Mouse (Mus musculus): Measurements from ENCODE around the gene Pnpla2. TPM values are rescaled to one million over a fixed set of nuclear protein-coding genes. Genes with fewer than 3 reads are reported as not detected.

Pnpla2 gene
- polyA plus RNA-seq, 1 experiment from 2014 or later: 19.2 TPM

GRCm38 (mm10) chr7:141502556-141502905 is 47.5 kb downstream of the Pnpla2 start:
- WGBS: 94% methylated on average over 5 of the region's 5 CpGs
- H3K36me3 ChIP-seq: peaks cover 39% of the 10 kb centered on the region

DNA sequence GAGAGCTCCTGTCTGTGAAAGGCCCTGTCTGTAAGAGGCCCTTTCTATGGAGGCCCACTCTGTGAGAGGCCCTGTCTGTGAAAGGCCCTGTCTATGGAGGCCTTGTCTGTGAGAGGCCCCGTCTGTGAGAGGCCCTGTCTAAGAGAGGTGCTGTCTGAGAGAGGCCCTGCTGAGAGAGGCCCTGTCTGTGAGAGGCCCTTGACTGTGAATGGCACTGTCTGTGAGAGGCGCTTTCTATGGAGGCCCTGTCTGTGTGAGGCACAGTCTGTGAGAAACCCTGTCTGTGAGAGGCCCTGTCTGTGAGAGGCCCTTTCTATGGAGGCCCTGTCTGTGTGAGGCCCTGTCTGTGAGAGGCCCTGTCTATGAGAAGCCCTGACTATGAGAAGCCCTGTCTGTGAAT is 51.3 kb downstream of the Pnpla2 start:
- Histone ChIP-seq H3K9ac (replicated peaks) (0 out of 2 replicates have a peak overlapping the region, but pooled peaks have one; percentile 3), H3K27ac (no peak overlapping the region), H3K9me3 (no peaks in the 10 kb centered on the region), H3K36me3 (peaks cover 34% of the 10 kb centered on the region), H3K4me2 (replicated peaks) (no peak overlapping the region), H3K4me3 (replicated peaks) (no peak overlapping the region), H3K4me1 (replicated peaks) (no peaks in the 10 kb centered on the region), H3K27me3 (no peaks in the 10 kb centered on the region)
- ATAC-seq: no peak
- 62% methylated on average over 2 of the region's 2 CpGs for WGBS

More at GRCm38 (mm10) chr7:141502556-141502905, 47.5 kb downstream of the Pnpla2 start:
- Histone ChIP-seq H3K9ac (replicated peaks) (no peak overlapping the region), H3K4me3 (replicated peaks) (no peak overlapping the region), H3K9me3 (no peaks in the 10 kb centered on the region), H3K4me1 (replicated peaks) (no peaks in the 10 kb centered on the region), H3K27ac (no peak overlapping the region), H3K4me2 (replicated peaks) (no peak overlapping the region), H3K27me3 (no peaks in the 10 kb centered on the region)
- no peak for ATAC-seq

GRCm38 (mm10) chr7:141508160-141508559 is 53.2 kb downstream of the Pnpla2 start:
- Histone ChIP-seq H3K4me1 (replicated peaks) (no peaks in the 10 kb centered on the region), H3K9me3 (no peaks in the 10 kb centered on the region), H3K36me3 (peaks cover 39% of the 10 kb centered on the region), H3K27me3 (no peaks in the 10 kb centered on the region), H3K27ac (0 out of 2 replicates have a peak overlapping the region, but pooled peaks have one; percentile 25), H3K4me2 (replicated peaks) (no peak overlapping the region), H3K4me3 (replicated peaks) (no peak overlapping the region), H3K9ac (replicated peaks) (no peak overlapping the region)
- no peak for ATAC-seq

DNA sequence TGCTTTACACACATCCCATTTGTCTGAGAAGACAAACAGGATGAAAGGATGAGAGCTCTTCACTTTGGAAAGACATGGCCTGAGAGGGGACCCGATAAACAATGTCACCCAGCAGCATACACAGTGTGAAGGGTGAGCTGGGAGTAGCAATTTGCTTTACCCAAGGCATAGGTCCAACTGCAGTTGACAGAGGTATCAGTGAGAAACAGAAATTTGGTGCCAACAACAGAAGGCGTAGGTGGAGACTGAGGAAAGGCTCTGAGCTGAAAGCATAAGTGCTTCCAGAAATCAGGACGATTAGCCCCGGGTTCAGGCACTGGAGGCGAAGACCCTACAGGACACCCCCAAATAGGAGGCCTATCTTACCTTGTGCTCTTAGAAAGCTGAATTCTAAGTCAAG is 55.2 kb downstream of the Pnpla2 start:
- H3K4me2 ChIP-seq (replicated peaks): no peak overlapping the region
- H3K36me3 ChIP-seq: peaks cover 48% of the 10 kb centered on the region
- no peak for ATAC-seq
- no peaks in the 10 kb centered on the region for H3K4me1 ChIP-seq (replicated peaks)
- H3K27ac ChIP-seq: no peak overlapping the region
- H3K27me3 ChIP-seq: no peaks in the 10 kb centered on the region
- no peaks in the 10 kb centered on the region for H3K9me3 ChIP-seq
- H3K4me3 ChIP-seq (replicated peaks): no peak overlapping the region
- 97% methylated on average over 5 of the region's 5 CpGs for WGBS
- no peak overlapping the region for H3K9ac ChIP-seq (replicated peaks)

Other genes starting within 250 kb of the Pnpla2 start
- 1.8 and 2.1 TPM in 2 replicates for gene Lmntd2, start 241.1 kb upstream of the Pnpla2 start, polyA plus RNA-seq (2015; fragmentation: Nextera tagmentation; extraction: Ambion mirVana)
- 30.9 and 34.2 TPM in 2 replicates for gene Rassf7, start 239.3 kb upstream of the Pnpla2 start, polyA plus RNA-seq (2015; fragmentation: Nextera tagmentation; extraction: Ambion mirVana)
- 86.9 and 95.0 TPM in 2 replicates for gene Phrf1, start 226.4 kb upstream of the Pnpla2 start, polyA plus RNA-seq (2015; fragmentation: Nextera tagmentation; extraction: Ambion mirVana)
- 0.98 and 1.4 TPM in 2 replicates for gene Irf7, start 188.7 kb upstream of the Pnpla2 start, polyA plus RNA-seq (2015; fragmentation: Nextera tagmentation; extraction: Ambion mirVana)
- gene Cdhr5, start 178.4 kb upstream of the Pnpla2 start, polyA plus RNA-seq (2015; fragmentation: Nextera tagmentation; extraction: Ambion mirVana): not detected in 2 replicates
- gene Sct, start 176.1 kb upstream of the Pnpla2 start, polyA plus RNA-seq (2015; fragmentation: Nextera tagmentation; extraction: Ambion mirVana): 1.0 TPM in 2 replicates
- gene Drd4, start 163.2 kb upstream of the Pnpla2 start, polyA plus RNA-seq (2015; fragmentation: Nextera tagmentation; extraction: Ambion mirVana): 0.43 and 0.68 TPM in 2 replicates
- gene Deaf1, start 127.5 kb upstream of the Pnpla2 start, polyA plus RNA-seq (2015; fragmentation: Nextera tagmentation; extraction: Ambion mirVana): 140 and 148 TPM in 2 replicates
- gene Tmem80, start 127.5 kb upstream of the Pnpla2 start, polyA plus RNA-seq (2015; fragmentation: Nextera tagmentation; extraction: Ambion mirVana): 76.6 and 77.3 TPM in 2 replicates
- gene Eps8l2, start 116.3 kb upstream of the Pnpla2 start, polyA plus RNA-seq (2015; fragmentation: Nextera tagmentation; extraction: Ambion mirVana): 0.23 and 0.31 TPM in 2 replicates
- gene Taldo1, start 63.0 kb upstream of the Pnpla2 start, polyA plus RNA-seq (2015; fragmentation: Nextera tagmentation; extraction: Ambion mirVana): 337 and 346 TPM in 2 replicates
- gene Gatd1, start 41.1 kb upstream of the Pnpla2 start, polyA plus RNA-seq (2015; fragmentation: Nextera tagmentation; extraction: Ambion mirVana): 55.1 and 63.8 TPM in 2 replicates
- 43.6 and 44.0 TPM in 2 replicates for gene Cend1, start 25.7 kb upstream of the Pnpla2 start, polyA plus RNA-seq (2015; fragmentation: Nextera tagmentation; extraction: Ambion mirVana)
- gene Slc25a22, start 17.3 kb upstream of the Pnpla2 start, polyA plus RNA-seq (2015; fragmentation: Nextera tagmentation; extraction: Ambion mirVana): 71.3 and 72.1 TPM in 2 replicates
- 6.3 and 7.1 TPM in 2 replicates for gene Pidd1, start 11.2 kb upstream of the Pnpla2 start, polyA plus RNA-seq (2015; fragmentation: Nextera tagmentation; extraction: Ambion mirVana)
- gene Rplp2, start 7.8 kb upstream of the Pnpla2 start, polyA plus RNA-seq (2015; fragmentation: Nextera tagmentation; extraction: Ambion mirVana): 787 and 794 TPM in 2 replicates
- 6.8 TPM in 2 replicates for gene Cracr2b, start 5.9 kb downstream of the Pnpla2 start, polyA plus RNA-seq (2015; fragmentation: Nextera tagmentation; extraction: Ambion mirVana)
- 15.4 and 19.9 TPM in 2 replicates for gene Cd151, start 12.2 kb downstream of the Pnpla2 start, polyA plus RNA-seq (2015; fragmentation: Nextera tagmentation; extraction: Ambion mirVana)
- gene Polr2l, start 19.9 kb downstream of the Pnpla2 start, polyA plus RNA-seq (2015; fragmentation: Nextera tagmentation; extraction: Ambion mirVana): 88.2 and 91.1 TPM in 2 replicates
- 22.5 and 23.6 TPM in 2 replicates for gene Tspan4, start 20.0 kb downstream of the Pnpla2 start, polyA plus RNA-seq (2015; fragmentation: Nextera tagmentation; extraction: Ambion mirVana)
- 31.7 and 35.5 TPM in 2 replicates for gene Chid1, start 84.7 kb downstream of the Pnpla2 start, polyA plus RNA-seq (2015; fragmentation: Nextera tagmentation; extraction: Ambion mirVana)
- 103 and 107 TPM in 2 replicates for gene Ap2a2, start 107.0 kb downstream of the Pnpla2 start, polyA plus RNA-seq (2015; fragmentation: Nextera tagmentation; extraction: Ambion mirVana)
- 0.26 and 0.27 TPM in 2 replicates for gene Muc6, start 200.1 kb downstream of the Pnpla2 start, polyA plus RNA-seq (2015; fragmentation: Nextera tagmentation; extraction: Ambion mirVana)
- 0.09 and 0.27 TPM in 2 replicates for gene Muc2, start 235.1 kb downstream of the Pnpla2 start, polyA plus RNA-seq (2015; fragmentation: Nextera tagmentation; extraction: Ambion mirVana)

Measured in midbrain, embryonic 13.5 days (tissue).